Mouse (Mus musculus): ENCODE measurements around the gene Ppp6r3.
A peak's percentile ranks its signal among the peaks of the same experiment; 100 is the strongest.

Ppp6r3 gene

GRCm38 (mm10) chr19:3528646-3529045, 46.9 kb downstream of the Ppp6r3 start:
- DNase-seq (ENCODE audit: low read depth, low spot score), result no peak

GRCm38 (mm10) chr19:3527531-3527930, 48.0 kb downstream of the Ppp6r3 start:
- no peak for DNase-seq (ENCODE audit: low read depth, low spot score)

- no peak for DNase-seq (ENCODE audit: low read depth, low spot score)
Observed at GRCm38 (mm10) chr19:3519471-3520169, 55.9 kb downstream of the Ppp6r3 start.

DNA sequence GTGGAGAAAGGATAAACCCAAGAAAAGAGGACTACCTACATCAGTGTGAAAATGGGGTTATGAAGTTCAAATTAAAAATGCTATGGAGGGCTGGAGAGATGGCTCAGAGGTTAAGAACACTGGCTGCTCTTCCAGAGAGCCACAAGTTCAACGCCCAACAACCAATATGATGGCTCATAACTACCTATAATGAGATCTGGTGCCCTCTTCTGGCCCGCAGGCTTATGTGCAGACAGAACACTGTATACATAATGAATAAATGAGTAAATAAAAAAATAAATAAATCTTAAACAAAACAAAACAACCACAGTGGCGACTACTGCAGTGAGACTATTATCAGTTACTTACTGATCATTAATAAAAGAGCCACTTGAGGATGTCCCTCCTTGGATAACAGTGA, 78.3 kb downstream of the Ppp6r3 start:
- no peak for DNase-seq (ENCODE audit: low read depth, low spot score)

GRCm38 (mm10) chr19:3489826-3490225, 85.7 kb downstream of the Ppp6r3 start:
- DNase-seq (ENCODE audit: low read depth, low spot score), result no peak

- no peak for DNase-seq (ENCODE audit: low read depth, low spot score)
Observed at GRCm38 (mm10) chr19:3482831-3483230, 92.7 kb downstream of the Ppp6r3 start.

DNA sequence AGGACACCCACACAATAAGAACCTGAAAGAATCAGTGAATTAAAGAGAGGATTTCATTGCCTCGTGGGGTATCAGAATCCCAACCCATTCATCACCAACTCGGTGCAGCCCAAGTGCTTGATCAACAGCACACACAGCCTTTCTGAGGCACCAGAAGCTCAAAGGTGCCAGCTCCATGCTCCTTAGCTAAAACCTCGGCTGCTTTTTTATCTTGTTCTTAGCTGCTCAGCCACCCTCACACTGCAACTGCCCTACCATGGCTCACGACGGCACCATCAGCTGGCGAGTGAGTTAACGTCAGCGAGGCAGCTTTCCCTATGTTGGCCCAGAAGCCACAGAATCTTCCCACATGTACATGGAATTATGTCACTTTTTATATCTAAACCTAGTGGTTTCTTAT, 95.4 kb downstream of the Ppp6r3 start:
- DNase-seq (ENCODE audit: low read depth, low spot score), result no peak

GRCm38 (mm10) chr19:3476996-3477395, 98.6 kb downstream of the Ppp6r3 start:
- DNase-seq (ENCODE audit: low read depth, low spot score), result no peak

DNA sequence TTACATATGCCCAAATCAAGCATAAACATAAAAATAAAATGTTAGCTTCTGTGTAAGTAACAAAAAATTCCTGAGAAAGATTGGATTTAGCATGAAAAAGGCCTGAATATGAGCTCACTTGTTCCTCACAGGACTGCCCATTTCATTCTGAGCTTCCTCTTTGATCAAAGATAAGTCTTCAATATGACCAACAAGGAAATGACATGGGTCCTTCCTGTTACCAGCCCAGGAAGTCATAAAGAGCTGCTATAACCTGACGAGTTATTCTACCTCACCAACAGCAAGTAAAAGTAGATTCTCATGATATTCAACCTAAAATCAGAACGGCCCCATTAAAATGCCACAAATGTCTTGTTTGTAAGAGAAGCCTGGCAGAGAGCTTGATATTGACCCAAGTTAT, 104.3 kb downstream of the Ppp6r3 start:
- DNase-seq (ENCODE audit: low read depth, low spot score), result no peak

DNA sequence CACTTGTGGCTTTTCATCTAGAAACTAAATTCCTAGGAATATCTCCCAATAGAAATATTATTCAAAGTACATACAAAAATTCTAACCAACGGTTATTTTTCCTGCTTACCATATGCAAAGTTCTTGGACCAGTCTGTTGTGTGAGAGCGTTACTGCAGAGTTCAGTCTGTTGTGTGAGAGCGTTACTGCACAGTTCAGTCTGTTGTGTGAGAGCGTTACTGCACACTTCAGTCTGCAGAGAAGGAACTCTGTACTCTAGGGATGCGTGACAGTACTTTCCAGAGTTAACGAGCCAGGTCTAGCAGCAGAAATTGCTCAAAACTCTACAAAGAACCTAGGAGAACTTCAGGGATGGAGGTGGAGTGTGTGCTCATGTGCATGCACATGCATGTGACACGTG, 108.0 kb downstream of the Ppp6r3 start:
- DNase-seq (ENCODE audit: low read depth, low spot score), result no peak

DNA sequence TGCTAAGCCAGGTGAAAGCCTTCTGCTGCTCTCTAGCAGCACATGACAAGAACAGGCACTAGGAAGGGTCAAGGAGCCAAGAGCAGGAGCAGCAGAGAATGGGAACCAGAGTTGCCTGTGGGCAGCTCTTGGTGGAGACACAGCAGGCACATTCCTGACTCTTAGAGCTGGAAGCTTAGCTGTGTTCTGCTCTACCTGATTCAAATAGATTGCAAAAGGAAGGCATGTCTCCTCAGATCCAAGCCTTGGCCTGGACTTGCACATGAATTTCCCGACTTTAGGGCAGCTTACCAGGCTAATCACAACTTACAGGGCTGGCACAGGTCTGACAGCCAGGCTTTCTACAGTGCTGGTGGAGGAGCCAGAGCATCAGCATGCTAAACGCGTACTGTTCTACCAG, 115.6 kb downstream of the Ppp6r3 start:
- DNase-seq (ENCODE audit: low read depth, low spot score), result no peak

GRCm38 (mm10) chr19:3458331-3459099, 117.0 kb downstream of the Ppp6r3 start:
- no peak for DNase-seq (ENCODE audit: low read depth, low spot score)

DNA sequence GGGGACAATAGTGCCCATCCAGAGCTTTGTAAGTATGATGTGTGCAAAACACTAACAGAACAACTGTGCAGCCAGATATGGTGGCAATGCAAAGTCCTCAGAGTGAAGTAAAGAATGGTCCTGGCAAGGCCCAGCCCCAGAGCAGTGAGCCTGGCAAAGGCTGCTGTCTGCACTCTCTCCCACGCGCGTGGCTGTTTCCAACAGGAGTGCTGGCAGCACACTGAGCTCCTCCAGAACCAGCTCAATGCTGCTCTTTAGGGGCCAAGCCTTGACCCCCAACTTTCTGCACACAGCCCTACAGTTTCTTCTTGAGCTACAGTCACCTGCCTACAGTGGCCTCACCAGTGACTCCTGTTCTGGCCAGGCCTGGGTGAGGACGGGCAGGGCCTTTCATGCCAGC, 117.8 kb downstream of the Ppp6r3 start:
- no peak for DNase-seq (ENCODE audit: low read depth, low spot score)

DNA sequence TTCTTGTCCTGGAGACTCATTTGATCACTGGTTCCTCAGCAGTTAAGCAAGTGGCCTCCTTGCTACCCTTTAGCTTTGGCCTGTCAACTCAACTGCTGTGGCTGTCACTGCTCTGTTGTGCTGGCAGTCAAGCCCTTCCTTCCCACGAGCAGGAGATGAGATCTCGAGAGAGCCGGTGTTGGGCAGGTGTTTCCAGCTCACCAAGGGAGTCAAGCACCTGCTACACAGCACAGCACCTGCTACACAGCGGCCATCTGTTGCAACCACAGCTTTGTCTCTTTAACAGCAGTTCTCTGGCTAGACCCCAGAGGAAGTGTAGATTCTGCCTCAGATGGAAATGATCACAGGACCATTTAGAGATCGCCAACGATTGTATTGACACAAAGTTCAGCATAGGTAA, 123.9 kb downstream of the Ppp6r3 start:
- no peak for DNase-seq (ENCODE audit: low read depth, low spot score)

- DNase-seq (ENCODE audit: low read depth, low spot score), result peak; percentile 69
Observed at GRCm38 (mm10) chr19:3451170-3451569, 124.4 kb downstream of the Ppp6r3 start.

- DNase-seq (ENCODE audit: low read depth, low spot score), result no peak
Observed at GRCm38 (mm10) chr19:3450714-3451113, 124.8 kb downstream of the Ppp6r3 start.

DNA sequence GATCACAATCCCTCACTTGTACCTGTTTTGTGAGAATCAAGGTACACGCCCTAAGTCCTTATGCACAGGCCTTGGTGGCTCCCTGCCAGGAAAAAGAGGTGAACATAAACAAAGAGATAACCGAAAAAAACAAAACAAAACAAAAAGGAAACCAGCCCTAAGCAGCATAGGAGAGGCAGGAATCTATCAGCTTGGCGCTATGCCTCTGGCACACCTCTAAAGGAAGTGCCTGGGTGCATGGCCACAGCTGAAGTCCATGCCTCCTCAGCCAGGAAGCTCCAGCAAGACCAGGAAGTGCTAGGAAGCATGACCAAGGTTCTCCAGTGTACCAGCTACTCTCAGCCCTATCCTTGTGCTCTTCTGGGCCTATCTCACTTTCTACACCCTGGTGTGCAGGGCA, 126.3 kb downstream of the Ppp6r3 start:
- DNase-seq (ENCODE audit: low read depth, low spot score), result no peak

DNA sequence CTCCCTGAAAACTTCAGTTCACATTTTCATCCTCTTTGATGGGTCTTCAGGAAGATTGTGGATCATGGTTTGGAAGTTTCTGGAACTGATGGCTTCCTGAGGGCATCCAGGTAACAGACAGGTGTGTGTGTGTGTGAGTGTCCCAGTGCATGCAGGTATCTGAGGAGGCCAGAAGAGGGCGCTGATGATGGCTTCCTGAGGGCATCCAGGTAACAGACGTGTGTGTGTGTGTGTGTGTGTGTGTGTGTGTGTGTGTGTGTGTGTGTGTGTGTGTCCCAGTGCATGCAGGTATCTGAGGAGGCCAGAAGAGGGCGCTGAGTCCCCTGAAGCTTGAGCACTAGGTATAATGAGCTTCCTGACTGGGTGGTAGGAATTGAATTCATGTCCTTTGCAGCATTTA, 128.2 kb downstream of the Ppp6r3 start:
- no peak for DNase-seq (ENCODE audit: low read depth, low spot score)

GRCm38 (mm10) chr19:3441092-3441491, 134.5 kb downstream of the Ppp6r3 start:
- DNase-seq (ENCODE audit: low read depth, low spot score), result no peak

DNA sequence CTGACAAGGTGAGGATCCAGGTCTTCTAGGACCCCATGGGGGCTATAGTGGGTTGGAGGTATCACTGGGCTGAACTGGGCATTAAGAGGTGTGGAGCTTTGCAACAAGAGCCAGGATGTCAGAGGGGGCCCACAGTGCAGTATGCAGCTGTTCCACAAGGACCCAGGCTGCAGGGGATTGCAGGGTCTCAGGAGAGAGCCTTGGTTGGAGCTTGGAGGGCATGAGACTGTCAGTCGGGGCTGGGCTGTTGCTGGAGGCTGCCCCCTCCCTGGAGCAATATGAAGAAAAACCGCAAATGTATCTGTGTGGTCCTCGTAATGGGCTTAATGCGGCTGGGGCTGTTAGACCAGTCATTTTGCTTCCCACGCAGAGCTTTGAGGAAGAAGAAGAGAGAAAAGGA, 134.9 kb downstream of the Ppp6r3 start:
- no peak for DNase-seq (ENCODE audit: low read depth, low spot score)

DNA sequence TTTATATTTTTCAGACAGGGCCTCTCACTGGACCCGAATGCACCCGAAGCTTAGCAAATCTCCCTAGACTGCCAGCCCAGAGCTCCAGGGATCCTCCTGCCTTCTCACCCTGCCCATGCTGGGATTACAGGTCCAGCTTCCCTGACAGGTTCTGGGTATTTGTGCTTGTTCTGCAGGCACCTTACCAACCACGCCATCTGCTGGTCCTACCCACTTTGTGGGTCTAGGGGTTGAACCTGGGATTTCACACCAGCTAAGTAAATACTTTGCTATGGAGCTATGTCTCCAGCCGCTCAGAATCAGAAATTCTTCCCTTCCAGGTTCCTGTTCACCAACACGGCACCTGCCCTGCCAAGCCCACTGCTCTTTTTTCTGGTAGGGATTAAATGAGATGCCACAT, 137.6 kb downstream of the Ppp6r3 start:
- DNase-seq (ENCODE audit: low read depth, low spot score), result no peak

- no peak for DNase-seq (ENCODE audit: low read depth, low spot score)
Observed at GRCm38 (mm10) chr19:3436840-3437239, 138.7 kb downstream of the Ppp6r3 start.

- no peak for DNase-seq (ENCODE audit: low read depth, low spot score)
Observed at GRCm38 (mm10) chr19:3435824-3436223, 139.7 kb downstream of the Ppp6r3 start.

All from retina, postnatal 7 days (tissue).